Mouse (Mus musculus) c-Kit-positive CD71-negative TER-119-negative erythroid progenitor cells, embryonic 14.5 days (primary cell): ENCODE measurements at regions not wholly inside any gene's neighbourhood (a gene's known extent, or its start where the extent isn't known, plus 50 kb on each side); places are given as distances from the start of the nearest gene placed in this dataset.

Experiments
- DNase-seq: peaks from one replicate; pipeline ENCODE4 v3.0.0-alpha.2; 2013; ENCODE audit warnings: low read depth

DNA sequence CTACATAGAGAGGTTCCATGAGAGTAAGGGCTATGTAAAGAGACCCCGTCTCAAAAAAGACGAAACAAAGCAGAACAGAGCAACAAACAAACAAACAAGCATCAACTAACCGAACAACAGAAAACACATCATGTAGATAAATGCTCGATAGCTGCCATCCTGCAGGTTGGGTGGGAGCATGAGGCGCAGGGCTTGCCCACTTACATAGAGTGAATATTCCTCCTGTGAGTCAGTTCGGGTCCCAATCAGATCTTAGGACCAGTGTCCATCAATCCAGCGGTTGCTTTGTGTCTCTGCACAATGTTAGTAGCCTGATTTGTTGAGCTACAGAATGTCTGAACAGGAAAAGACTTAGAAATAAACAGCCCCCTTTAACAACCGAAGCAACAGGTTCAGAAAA is 129.4 kb upstream of the Rcn1 start:
- DNase-seq: no peak

- no peak for DNase-seq
Measured at GRCm38 (mm10) chr2:105544099-105544498, 124.6 kb upstream of the Pax6 start.

DNA sequence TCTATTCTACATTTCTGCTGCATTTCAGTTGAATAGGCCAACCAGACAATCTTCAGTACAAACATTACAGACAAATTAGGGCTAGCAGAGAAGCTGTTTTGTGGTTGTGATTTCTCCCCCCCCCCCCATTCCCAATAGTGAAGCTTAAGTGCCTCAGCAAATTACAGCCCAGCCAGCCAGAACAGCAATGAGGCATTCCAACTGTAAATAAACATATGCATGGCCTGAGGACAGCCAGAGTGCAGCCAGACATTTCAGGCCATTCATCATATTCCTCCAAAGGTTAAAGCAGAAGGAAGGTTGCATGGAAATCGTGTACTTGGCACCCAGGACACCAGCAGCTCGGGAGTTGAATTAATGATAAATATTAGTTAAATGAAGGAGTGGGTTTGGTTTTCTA is 116.6 kb upstream of the Pax6 start:
- DNase-seq: no peak

GRCm38 (mm10) chr2:105586782-105587181 is 81.9 kb upstream of the Pax6 start:
- no peak for DNase-seq

GRCm38 (mm10) chr2:105594131-105594530 is 74.6 kb upstream of the Pax6 start:
- DNase-seq: no peak

GRCm38 (mm10) chr2:105604553-105605116 is 64.1 kb upstream of the Pax6 start:
- no peak for DNase-seq

GRCm38 (mm10) chr2:105607969-105608538 is 60.6 kb upstream of the Pax6 start:
- no peak for DNase-seq

DNA sequence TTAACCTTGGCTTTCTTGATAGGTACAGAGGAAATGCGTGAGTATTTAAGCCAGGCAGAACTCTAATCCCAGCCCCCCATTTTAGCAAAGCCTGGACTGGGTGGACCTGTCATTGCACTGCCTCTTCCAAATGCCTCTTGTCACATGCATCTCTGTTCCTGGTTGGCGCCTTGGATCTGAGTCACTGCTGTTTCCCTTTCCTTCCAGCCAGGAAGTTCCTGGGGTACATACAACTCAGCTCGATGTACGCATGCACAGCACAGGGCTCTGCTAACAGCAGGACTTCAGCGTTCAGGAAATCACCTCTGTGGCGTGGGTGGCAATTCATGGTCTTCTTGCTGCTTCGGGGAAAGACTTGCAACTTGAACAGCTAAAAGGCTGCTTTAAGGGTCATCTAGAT is 59.9 kb upstream of the Pax6 start:
- no peak for DNase-seq

DNA sequence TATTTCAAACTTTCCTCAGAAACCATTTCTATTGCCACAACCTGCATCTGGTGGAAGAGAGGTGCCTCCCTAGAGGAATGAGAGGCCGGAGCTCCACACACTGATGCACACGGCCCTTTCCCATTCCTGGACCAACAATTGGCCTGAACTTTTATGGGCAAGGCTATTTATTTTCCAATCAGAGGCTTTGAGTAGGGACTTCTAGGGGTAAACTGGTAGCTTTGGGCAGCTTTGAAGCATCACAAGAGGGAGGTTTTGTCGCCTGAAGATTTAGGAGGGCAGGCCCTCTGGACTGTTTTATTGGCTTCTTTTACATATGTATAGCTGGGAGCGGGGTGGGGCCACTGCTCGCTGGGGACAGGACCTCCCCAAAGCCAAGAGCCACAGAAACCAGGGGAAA is 57.7 kb upstream of the Pax6 start:
- no peak for DNase-seq

GRCm38 (mm10) chr2:105611651-105612050 is 57.0 kb upstream of the Pax6 start:
- DNase-seq: no peak

DNA sequence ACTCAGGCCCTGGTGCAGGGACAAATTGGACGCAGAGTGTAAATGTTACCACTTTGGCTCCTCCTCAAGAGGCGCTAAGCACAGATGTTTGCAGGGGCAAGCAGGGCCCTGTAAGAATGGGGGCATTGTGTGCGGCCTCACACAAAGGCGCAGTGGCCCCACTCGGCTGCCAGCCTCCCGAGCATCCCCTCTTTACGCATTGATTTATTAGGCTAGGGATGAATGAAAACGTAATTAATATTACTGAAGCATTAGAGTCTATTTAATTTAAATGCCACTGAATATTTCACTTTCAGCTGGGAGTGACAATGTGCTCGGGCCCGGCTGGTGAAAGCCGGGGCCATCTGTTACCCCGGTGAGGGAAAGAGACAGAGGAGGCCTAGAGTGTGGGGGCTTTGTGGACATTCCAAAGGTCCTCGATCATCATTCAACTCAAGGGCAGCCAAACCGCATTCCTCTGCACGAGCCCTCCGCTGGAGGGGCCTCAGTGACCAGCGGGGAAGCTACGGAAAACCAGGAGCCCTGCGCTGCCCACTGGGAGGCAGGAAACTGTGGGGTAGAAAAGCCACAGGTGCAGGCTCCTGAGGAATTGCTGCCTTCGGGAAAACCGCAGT is 56.5 kb upstream of the Pax6 start:
- DNase-seq: no peak

DNA sequence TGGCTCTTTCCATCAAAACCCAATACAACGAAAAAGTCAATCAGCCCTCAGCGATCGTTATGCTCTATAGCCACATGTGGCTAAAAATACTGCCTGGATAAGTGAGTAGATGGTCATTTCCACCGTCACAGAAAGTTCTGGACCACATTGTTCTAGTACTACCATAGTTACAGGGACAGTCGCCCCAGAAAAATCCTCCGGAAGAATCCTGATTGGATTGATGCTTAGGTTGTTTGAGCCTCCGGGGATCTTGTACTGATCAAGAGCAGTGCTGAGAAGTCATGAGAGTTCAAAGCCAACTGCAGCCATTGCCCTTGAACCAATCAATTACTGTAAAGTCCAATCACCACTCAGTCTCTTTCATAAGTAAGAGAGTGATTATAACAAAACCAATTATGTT is 56.0 kb upstream of the Pax6 start:
- DNase-seq: no peak

DNA sequence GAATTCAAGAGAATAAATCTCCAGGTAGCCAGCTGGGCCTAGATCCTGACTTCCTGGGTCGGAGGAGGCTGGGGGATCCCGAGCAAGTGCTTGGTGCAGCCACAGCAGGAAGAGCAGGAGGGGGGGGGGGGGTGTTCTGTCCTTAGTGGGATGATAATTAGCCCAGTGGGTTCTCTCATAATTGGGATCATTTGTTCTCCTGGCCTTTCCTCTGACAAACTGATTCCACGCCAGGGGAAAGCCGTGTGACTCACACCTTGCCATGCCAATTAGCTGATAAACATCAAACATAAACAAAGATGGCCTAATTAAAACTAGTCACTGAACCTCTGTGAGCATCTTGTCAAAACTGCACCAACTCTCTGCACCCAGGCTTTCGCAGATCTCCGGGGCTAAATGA is 55.5 kb upstream of the Pax6 start:
- DNase-seq: no peak

DNA sequence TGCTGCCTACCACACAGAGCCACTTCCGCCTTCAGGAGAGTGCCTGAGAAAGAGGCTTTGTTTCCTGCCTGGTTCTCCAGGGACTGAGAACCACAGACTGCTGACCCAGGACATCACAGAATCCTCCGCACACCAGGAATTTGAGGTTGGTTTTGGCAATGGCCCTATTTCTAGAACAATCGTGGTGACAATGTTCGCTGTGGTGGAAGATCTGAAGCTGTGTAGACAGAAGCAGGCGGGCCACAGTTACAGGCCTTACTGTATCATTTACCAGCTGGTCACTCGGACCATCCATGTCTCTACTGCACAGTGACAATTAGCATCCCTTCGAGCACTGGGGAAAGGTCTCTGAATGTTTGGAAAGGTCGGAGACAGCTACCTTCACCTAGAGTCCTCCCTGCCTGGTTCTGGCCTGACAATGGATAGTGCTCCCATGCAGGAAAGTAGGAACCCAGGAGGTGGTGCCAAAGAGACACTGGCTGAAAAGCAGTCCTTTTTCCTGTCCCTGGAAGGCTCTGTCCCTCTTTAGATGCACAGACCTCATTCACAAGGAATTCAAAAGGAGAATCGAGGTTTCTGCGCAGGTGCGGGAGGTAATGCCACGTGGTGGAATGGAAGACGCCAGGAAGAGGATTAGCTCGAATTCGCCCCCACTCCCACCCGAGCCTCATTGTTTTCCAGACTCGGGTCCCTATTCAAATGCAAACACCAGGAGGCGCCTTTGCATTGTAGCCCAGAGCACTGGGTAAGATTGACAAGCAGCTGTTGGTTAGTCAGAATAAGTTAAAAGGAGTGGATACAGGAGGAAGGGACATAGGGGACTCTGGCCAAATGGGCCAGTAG is 52.6 kb upstream of the Pax6 start:
- DNase-seq: peak; percentile 14
